Mouse (Mus musculus): ENCODE measurements at regions not wholly inside any gene's neighbourhood (a gene's known extent, or its start where the extent isn't known, plus 50 kb on each side); places are given as distances from the start of the nearest gene placed in this dataset.

DNA sequence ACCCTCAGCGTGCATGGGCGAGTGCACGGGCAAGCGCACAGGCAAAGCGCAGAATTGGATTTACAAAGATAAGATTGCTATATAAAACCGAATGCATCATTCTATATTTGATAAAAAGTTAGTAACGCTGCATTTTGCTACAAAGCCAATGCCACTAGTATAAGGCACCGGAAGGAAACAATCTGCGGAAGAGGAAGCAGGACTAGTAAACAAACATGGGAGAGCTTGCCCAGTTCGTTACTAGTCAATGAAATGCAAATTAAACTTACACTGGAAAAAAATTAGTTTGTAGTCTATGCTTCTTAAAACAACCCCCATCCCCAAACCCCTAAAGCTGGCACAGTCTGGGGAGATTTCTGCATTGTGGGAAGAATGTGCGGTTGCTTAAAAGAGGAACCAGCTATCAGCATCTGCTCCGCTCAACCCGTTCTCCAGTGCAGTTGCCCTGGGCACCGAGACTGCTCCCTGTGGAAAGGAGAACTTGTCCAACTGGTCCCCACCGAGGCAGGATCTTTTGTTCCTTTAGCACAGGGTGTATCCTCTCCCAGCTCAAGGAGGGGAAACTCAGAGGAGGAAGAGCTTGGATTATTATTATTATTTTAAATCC, 389.6 kb upstream of the Adgrl2 start:
- Histone ChIP-seq H3K27me3 (replicated peaks; ENCODE audit: control insufficient read depth, insufficient read depth, low read length) (no peaks in the 10 kb centered on the region), H3K4me3 (ENCODE audit: low read depth, low read length) (no peak overlapping the region), H3K4me2 (no peak overlapping the region), H3K4me1 (replicated peaks; ENCODE audit: control insufficient read depth, insufficient read depth, low read length) (no peaks in the 10 kb centered on the region), H3K27ac (ENCODE audit: low read depth, low read length) (no peak overlapping the region), H3K36me3 (ENCODE audit: control insufficient read depth, insufficient read depth, low read length) (no peaks in the 10 kb centered on the region), H3K9ac (ENCODE audit: low read depth, low read length) (no peak overlapping the region), H3K9me3 (ENCODE audit: control insufficient read depth, low read length) (no peaks in the 10 kb centered on the region)
- 62% methylated on average over 15 of the region's 15 CpGs for WGBS
- ATAC-seq (replicated peaks; ENCODE audit: low FRiP score) (no peak), DNase-seq (ENCODE audit: low spot score) (no peak)

DNA sequence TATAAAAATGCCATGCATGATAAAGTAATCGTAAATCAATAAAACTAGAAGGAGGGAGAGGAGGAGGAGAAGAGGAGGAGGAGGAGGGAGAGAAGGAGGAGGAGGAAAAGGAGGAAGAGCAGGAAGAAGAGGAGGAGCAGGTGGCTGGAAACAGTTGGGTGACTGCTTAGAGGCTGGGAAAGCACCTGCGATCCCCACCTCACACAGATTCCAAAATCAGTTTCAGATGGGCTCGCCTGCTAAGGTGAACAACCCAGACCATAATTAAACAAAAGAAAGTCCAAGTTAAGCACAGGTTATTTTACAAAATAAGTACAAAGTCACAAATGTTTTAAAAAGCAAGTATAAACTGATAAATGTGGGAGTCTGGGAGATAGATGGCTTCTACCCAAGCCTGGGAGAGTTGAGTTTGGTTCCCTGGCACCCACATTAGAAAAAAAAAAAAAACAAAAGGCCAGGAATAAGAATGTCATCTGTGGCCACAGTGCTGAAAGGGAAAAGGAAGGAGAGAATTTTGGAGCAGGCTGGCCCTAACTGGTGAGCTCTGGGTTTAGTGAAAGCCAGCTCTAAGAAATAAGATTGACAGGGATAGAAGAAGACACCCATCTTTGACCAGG, 389.0 kb upstream of the Adgrl2 start:
- Histone ChIP-seq H3K4me3 (ENCODE audit: low read depth, low read length) (no peak overlapping the region), H3K4me1 (replicated peaks; ENCODE audit: control insufficient read depth, insufficient read depth, low read length) (no peaks in the 10 kb centered on the region), H3K9ac (ENCODE audit: low read depth, low read length) (no peak overlapping the region), H3K9me3 (ENCODE audit: control insufficient read depth, low read length) (no peaks in the 10 kb centered on the region), H3K4me2 (no peak overlapping the region), H3K27me3 (replicated peaks; ENCODE audit: control insufficient read depth, insufficient read depth, low read length) (no peaks in the 10 kb centered on the region), H3K36me3 (ENCODE audit: control insufficient read depth, insufficient read depth, low read length) (no peaks in the 10 kb centered on the region), H3K27ac (ENCODE audit: low read depth, low read length) (no peak overlapping the region)
- ATAC-seq (replicated peaks; ENCODE audit: low FRiP score) = no peak
- no peak for DNase-seq (ENCODE audit: low spot score)
- 86% methylated on average over 3 of the region's 3 CpGs for WGBS

DNA sequence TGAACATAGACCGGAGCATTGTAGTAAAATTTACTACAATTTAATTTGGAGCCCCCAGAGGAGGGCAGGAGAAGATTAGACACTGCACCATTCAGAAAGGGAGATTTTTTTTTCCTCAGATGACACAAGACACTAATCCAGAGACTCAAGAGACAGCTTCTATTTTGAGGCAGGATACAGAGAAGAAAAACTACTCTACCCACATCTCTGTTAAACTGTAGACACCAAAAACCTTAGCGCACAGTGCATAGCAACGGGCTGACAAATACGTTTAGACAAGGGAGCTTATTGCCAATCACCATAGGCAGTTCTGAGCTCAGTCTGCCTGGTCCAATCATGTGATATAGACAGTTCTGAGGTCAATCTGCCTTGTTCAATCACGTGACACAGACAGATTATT, 381.1 kb upstream of the Adgrl2 start:
- no peak for DNase-seq (ENCODE audit: low spot score)
- WGBS = 85% methylated on average over 5 of the region's 5 CpGs
- no peaks in the 10 kb centered on the region for H3K36me3 ChIP-seq (ENCODE audit: control insufficient read depth, insufficient read depth, low read length)

DNA sequence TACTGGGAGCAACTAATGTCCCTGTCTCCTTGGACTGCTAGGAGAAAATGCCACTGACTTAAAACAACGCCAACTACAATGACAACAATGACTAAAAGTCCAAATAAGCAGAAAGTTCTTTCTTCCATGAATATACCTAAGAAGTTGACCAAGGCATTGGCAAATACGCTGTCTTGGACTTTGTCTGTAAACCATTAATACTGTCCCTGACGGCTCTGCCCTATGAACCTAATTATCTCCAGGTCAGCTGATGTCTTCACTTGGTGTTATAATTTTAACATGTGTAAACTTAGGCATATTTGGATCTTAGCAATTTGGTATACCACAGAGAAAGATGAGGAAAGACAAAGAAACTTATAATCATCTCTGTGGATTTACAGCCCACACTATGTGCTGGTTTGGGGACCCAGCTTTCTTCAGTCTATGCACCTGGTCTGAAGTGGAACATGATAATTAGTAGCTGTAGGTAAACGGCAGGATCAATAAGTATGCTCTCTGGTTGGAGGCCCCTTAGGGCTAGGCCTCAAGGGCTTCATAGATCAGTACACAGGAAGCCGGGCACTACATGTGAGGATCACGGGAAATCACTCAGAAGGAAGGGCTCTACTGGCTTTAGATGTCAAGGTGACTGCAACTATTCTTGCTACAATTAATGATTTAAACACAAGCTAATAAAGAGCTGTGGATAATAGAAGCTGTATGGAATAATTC, 380.3 kb upstream of the Adgrl2 start:
- WGBS = 86% methylated on average over 6 of the region's 6 CpGs
- H3K27ac ChIP-seq (ENCODE audit: low read depth, low read length) = no peak overlapping the region
- H3K36me3 ChIP-seq (ENCODE audit: control insufficient read depth, insufficient read depth, low read length) = no peaks in the 10 kb centered on the region
- H3K4me3 ChIP-seq (ENCODE audit: low read depth, low read length) = no peak overlapping the region
- H3K9ac ChIP-seq (ENCODE audit: low read depth, low read length) = no peak overlapping the region
- ATAC-seq (replicated peaks; ENCODE audit: low FRiP score) = no peak
- no peak overlapping the region for H3K4me2 ChIP-seq
- DNase-seq (ENCODE audit: low spot score) = no peak
- H3K4me1 ChIP-seq (replicated peaks; ENCODE audit: control insufficient read depth, insufficient read depth, low read length) = no peaks in the 10 kb centered on the region
- H3K27me3 ChIP-seq (replicated peaks; ENCODE audit: control insufficient read depth, insufficient read depth, low read length) = no peaks in the 10 kb centered on the region
- no peaks in the 10 kb centered on the region for H3K9me3 ChIP-seq (ENCODE audit: control insufficient read depth, low read length)

More for the DNA sequence above, 381.1 kb upstream of the Adgrl2 start:
- Histone ChIP-seq H3K9me3 (ENCODE audit: control insufficient read depth, low read length) (no peaks in the 10 kb centered on the region), H3K4me2 (no peak overlapping the region), H3K27ac (ENCODE audit: low read depth, low read length) (no peak overlapping the region), H3K9ac (ENCODE audit: low read depth, low read length) (no peak overlapping the region), H3K4me1 (replicated peaks; ENCODE audit: control insufficient read depth, insufficient read depth, low read length) (no peaks in the 10 kb centered on the region), H3K27me3 (replicated peaks; ENCODE audit: control insufficient read depth, insufficient read depth, low read length) (no peaks in the 10 kb centered on the region), H3K4me3 (ENCODE audit: low read depth, low read length) (no peak overlapping the region)
- no peak for ATAC-seq (replicated peaks; ENCODE audit: low FRiP score)

DNA sequence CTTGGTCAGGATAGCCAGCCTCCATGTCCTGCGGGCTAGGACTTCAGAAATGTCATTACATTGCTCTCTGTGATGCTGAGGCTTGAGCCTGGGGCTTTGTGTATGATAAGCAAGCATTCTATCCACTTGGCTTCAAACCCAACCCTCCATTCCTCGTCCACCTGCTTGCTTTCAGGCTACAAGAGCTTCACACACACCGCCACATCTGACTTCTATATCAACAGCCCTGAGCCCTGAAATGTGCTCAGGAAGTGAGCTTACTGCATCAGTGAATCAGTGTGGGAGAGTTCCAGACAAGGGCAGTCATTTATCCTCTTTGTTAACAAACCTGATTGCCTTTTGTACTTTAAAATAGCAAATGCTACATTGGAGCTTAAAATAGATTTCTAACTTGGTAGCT, 377.5 kb upstream of the Adgrl2 start:
- no peak overlapping the region for H3K4me2 ChIP-seq
- H3K4me3 ChIP-seq (ENCODE audit: low read depth, low read length) = no peak overlapping the region
- 70% methylated on average over 3 of the region's 3 CpGs for WGBS
- no peak overlapping the region for H3K9ac ChIP-seq (ENCODE audit: low read depth, low read length)
- no peak for DNase-seq (ENCODE audit: low spot score)
- ATAC-seq (replicated peaks; ENCODE audit: low FRiP score) = no peak
- no peaks in the 10 kb centered on the region for H3K27me3 ChIP-seq (replicated peaks; ENCODE audit: control insufficient read depth, insufficient read depth, low read length)
- H3K27ac ChIP-seq (ENCODE audit: low read depth, low read length) = no peak overlapping the region
- H3K36me3 ChIP-seq (ENCODE audit: control insufficient read depth, insufficient read depth, low read length) = no peaks in the 10 kb centered on the region
- H3K9me3 ChIP-seq (ENCODE audit: control insufficient read depth, low read length) = no peaks in the 10 kb centered on the region
- no peaks in the 10 kb centered on the region for H3K4me1 ChIP-seq (replicated peaks; ENCODE audit: control insufficient read depth, insufficient read depth, low read length)

DNA sequence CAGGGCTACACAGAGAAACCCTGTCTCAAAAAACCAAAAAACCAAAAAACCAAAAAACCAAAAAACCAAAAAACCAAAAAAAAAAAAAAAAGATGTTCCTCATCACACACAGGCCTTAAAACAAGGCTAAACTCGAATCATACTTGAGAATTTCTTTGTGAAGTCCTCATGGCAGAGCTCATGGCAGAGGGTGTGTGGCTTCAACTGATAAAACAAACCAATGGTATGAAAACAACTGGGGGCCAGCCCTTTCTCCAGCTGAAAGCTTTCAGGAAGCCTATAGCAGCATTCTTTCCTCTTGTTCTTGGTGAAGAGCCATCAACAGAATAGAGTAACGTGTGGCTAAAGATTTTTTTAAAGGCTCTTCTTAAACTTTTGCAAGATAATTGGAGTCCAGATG, 369.8 kb upstream of the Adgrl2 start:
- WGBS = 64% methylated on average over 2 of the region's 2 CpGs
- H3K27ac ChIP-seq (ENCODE audit: low read depth, low read length) = no peak overlapping the region
- H3K4me3 ChIP-seq (ENCODE audit: low read depth, low read length) = no peak overlapping the region
- DNase-seq (ENCODE audit: low spot score) = no peak
- no peaks in the 10 kb centered on the region for H3K36me3 ChIP-seq (ENCODE audit: control insufficient read depth, insufficient read depth, low read length)
- H3K27me3 ChIP-seq (replicated peaks; ENCODE audit: control insufficient read depth, insufficient read depth, low read length) = no peaks in the 10 kb centered on the region
- H3K4me2 ChIP-seq = no peak overlapping the region
- H3K9me3 ChIP-seq (ENCODE audit: control insufficient read depth, low read length) = no peaks in the 10 kb centered on the region
- no peak overlapping the region for H3K9ac ChIP-seq (ENCODE audit: low read depth, low read length)
- no peak for ATAC-seq (replicated peaks; ENCODE audit: low FRiP score)
- H3K4me1 ChIP-seq (replicated peaks; ENCODE audit: control insufficient read depth, insufficient read depth, low read length) = no peaks in the 10 kb centered on the region

DNA sequence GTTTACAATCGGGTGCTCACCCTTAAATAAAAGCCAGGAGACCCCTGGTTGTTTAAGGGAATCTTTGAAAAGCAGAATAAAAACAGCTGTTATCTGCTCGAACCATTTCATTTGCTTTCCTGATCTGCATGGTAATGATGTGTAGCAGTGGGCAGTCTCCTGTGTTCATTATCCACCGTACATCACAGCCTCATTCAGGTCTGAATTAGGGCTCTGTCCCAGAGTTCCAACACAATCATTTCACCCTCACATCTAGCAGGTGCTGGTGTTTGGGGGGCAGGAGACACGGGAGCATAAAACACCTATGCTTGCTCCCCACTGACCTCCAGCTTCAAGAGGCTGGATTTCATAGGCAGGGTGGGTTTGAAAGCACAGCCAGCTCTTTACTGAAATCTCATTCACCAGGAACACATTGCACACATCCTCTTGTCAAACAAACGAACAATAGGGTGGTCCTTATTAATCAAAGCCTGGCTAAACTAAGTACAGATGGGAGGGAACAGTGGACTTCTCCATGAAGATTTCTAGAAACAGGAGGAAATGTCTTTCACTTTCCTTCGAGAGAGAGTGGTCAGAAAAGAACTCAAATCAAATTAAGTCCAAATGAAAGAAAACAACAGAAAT, 368.3 kb upstream of the Adgrl2 start:
- DNase-seq (ENCODE audit: low spot score) (no peak), ATAC-seq (replicated peaks; ENCODE audit: low FRiP score) (no peak)
- Histone ChIP-seq H3K4me1 (replicated peaks; ENCODE audit: control insufficient read depth, insufficient read depth, low read length) (no peaks in the 10 kb centered on the region), H3K4me2 (no peak overlapping the region), H3K4me3 (ENCODE audit: low read depth, low read length) (no peak overlapping the region), H3K9ac (ENCODE audit: low read depth, low read length) (no peak overlapping the region), H3K27me3 (replicated peaks; ENCODE audit: control insufficient read depth, insufficient read depth, low read length) (no peaks in the 10 kb centered on the region), H3K27ac (ENCODE audit: low read depth, low read length) (no peak overlapping the region), H3K9me3 (ENCODE audit: control insufficient read depth, low read length) (no peaks in the 10 kb centered on the region), H3K36me3 (ENCODE audit: control insufficient read depth, insufficient read depth, low read length) (no peaks in the 10 kb centered on the region)
- WGBS = 53% methylated on average over 6 of the region's 6 CpGs

DNA sequence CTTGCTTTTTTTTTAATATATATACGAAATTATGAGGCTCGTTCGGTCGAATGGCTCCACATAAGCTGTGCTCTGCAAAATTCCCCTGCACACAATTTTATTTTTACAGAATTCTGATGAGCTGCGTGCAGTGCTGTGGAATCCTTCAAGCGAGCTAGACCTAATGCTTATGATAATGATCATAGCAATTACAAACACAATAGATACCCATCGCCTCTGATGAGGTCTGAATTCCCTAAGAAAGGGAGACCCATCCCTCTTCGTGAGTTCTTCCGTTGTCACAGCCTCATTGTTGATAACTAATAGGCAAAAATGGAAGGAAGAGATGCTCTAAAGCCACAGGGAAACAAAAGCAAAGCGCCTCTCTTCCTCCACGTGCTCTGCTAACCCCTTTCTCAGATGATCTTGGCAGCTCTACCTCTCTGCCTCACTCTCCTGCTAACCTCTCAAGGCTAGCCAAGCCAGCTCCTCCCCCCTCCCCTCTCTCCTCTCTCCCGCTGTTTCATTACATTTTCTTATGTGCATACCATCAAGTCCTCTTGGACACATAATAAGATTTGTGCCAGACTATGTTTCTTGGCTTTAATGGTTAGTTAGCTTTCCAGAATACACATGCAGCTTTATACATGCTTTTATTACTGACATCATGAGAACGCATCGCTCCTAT, 367.7 kb upstream of the Adgrl2 start:
- no peaks in the 10 kb centered on the region for H3K36me3 ChIP-seq (ENCODE audit: control insufficient read depth, insufficient read depth, low read length)
- H3K4me2 ChIP-seq = no peak overlapping the region
- no peaks in the 10 kb centered on the region for H3K4me1 ChIP-seq (replicated peaks; ENCODE audit: control insufficient read depth, insufficient read depth, low read length)
- ATAC-seq (replicated peaks; ENCODE audit: low FRiP score) (no peak), DNase-seq (ENCODE audit: low spot score) (no peak)
- no peak overlapping the region for H3K4me3 ChIP-seq (ENCODE audit: low read depth, low read length)
- no peak overlapping the region for H3K9ac ChIP-seq (ENCODE audit: low read depth, low read length)
- no peak overlapping the region for H3K27ac ChIP-seq (ENCODE audit: low read depth, low read length)
- WGBS = 59% methylated on average over 14 of the region's 14 CpGs
- H3K27me3 ChIP-seq (replicated peaks; ENCODE audit: control insufficient read depth, insufficient read depth, low read length) = no peaks in the 10 kb centered on the region
- H3K9me3 ChIP-seq (ENCODE audit: control insufficient read depth, low read length) = no peaks in the 10 kb centered on the region
